Mouse (Mus musculus): Measurements from ENCODE around the gene Ifitm6. TPM values are rescaled to one million over a fixed set of nuclear protein-coding genes. Genes with fewer than 3 reads are reported as not detected.
"Not testable (repeated sequence)": the region's sequence is repeated elsewhere in the genome, so short reads cannot be mapped to it uniquely, and the experiment has no call there.

Ifitm6 gene
- total and polyA plus RNA-seq, 3 experiments = not detected

DNA sequence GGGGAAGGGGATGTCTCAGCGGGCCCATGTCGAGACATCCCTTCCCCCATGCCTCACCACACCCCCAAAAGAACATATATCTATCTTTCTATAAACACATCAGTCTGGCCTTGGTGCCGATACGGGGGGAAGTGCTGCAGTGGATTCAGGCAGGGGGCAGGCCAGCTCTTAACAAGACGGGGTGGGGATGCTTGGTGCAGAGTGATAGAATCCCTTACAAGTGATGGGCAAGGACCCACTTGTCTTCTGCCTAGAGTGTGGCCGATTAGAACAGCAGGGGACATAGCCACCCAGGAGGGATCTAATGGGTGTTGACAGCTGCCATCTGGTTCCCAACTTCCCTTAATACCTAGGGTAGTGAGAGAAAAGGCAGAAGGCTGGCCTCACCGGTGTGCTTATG lies 46.8 kb downstream of the Ifitm6 start:
- Histone ChIP-seq H3K27ac (ENCODE audit: insufficient read depth, low read depth) (no peak overlapping the region), H3K36me3 (replicated peaks in 1 of 2; ENCODE audit: control insufficient read depth in 1 of 2, insufficient read depth in 1 of 2, low read length in 1 of 2) (no peaks in the 10 kb centered on the region), H3K9ac (ENCODE audit: insufficient read depth, low read depth) (no peak overlapping the region), H3K27me3 (replicated peaks) (no peaks in the 10 kb centered on the region), H3K79me2 (replicated peaks; ENCODE audit: control insufficient read depth, extremely low read depth, insufficient read depth, poor library complexity, severe bottlenecking) (no peaks in the 10 kb centered on the region), H3K4me2 (ENCODE audit: insufficient read depth, low read depth, poor library complexity, severe bottlenecking) (no peak overlapping the region), H3K4me3 (replicated peaks in 1 of 3; ENCODE audit: low read depth in 2 of 3, low read length in 2 of 3, poor library complexity in 1 of 3) (no peak overlapping the region), H3K9me3 (replicated peaks; ENCODE audit: low read length) (no peaks in the 10 kb centered on the region), H3K4me1 (ENCODE audit: control insufficient read depth in 1 of 2, insufficient read depth in 2 of 2) (peaks cover 14 to 63% of the 10 kb centered on the region in 2 experiments)
- dilution Hi-C loops (cut with MboI; ENCODE audit: extremely low pct_ligation_motif_present, extremely low pct_unique_long_range_greater_than_20kb, low sequenced_read_pairs) = no loop called here
- DNase-seq (ENCODE audit: extremely low read depth) = no peak
- in situ Hi-C loops (cut with MboI; ENCODE audit: low pct_ligation_motif_present, low pct_unique_long_range_greater_than_20kb, low sequenced_read_pairs) = no loop called here
- no peak for TF ChIP-seq SMC3 (IDR thresholded peaks at IDR 0.05; ENCODE audit: low read depth, low read length)
- TF ChIP-seq CTCF (conservative IDR thresholded peaks at IDR 0.05 in 1 of 2, IDR thresholded peaks at IDR 0.05 in 1 of 2; ENCODE audit: low read depth in 2 of 2, low read length in 2 of 2) = no peak
- TF ChIP-seq MYC (IDR thresholded peaks at IDR 0.05; ENCODE audit: low read depth, low read length) = no peak
- no peak for TF ChIP-seq KAT2A (IDR thresholded peaks at IDR 0.05; ENCODE audit: insufficient replicate concordance, low read length)
- no peak for TF ChIP-seq ZMIZ1 (IDR thresholded peaks at IDR 0.05; ENCODE audit: low read depth, low read length)
- TF ChIP-seq TCF12 (IDR thresholded peaks at IDR 0.05; ENCODE audit: low read depth, low read length) = no peak
- TF ChIP-seq CHD2 (IDR thresholded peaks at IDR 0.05; ENCODE audit: low read length) = no peak
- no peak for TF ChIP-seq MAZ (IDR thresholded peaks at IDR 0.05; ENCODE audit: low read depth, low read length)
- TF ChIP-seq MEF2A (IDR thresholded peaks at IDR 0.05; ENCODE audit: borderline replicate concordance, low read depth, low read length) = no peak
- no peak for TF ChIP-seq RAD21 (IDR thresholded peaks at IDR 0.05; ENCODE audit: low read depth, low read length)

DNA sequence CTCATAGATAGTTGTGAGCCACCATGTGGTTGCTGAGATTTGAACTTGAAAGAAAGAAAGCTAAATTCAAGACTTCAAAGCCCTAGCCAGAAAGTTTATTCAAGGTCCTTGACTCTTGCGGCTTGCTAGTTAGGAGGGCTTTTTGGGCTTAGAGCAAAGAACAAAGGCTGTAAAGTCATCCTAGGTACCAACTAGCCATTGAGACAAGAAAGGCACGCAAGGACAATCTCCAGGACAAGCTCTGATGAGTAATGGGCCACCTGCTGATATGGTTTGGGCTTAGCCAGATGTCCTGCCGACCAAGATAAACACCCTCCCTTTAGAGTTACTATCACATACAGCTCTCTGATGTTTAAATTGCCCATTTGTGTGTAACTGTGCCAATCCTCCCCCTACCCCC lies 49.0 kb downstream of the Ifitm6 start:
- H3K9ac ChIP-seq (ENCODE audit: insufficient read depth, low read depth); dilution Hi-C loops (cut with MboI; ENCODE audit: extremely low pct_ligation_motif_present, extremely low pct_unique_long_range_greater_than_20kb, low sequenced_read_pairs); H3K79me2 ChIP-seq (replicated peaks; ENCODE audit: control insufficient read depth, extremely low read depth, insufficient read depth, poor library complexity, severe bottlenecking); H3K36me3 ChIP-seq (replicated peaks in 1 of 2; ENCODE audit: control insufficient read depth in 1 of 2, insufficient read depth in 1 of 2, low read length in 1 of 2); H3K9me3 ChIP-seq (replicated peaks; ENCODE audit: low read length); in situ Hi-C loops (cut with MboI; ENCODE audit: low pct_ligation_motif_present, low pct_unique_long_range_greater_than_20kb, low sequenced_read_pairs); H3K27me3 ChIP-seq (replicated peaks); DNase-seq (ENCODE audit: extremely low read depth); H3K4me2 ChIP-seq (ENCODE audit: insufficient read depth, low read depth, poor library complexity, severe bottlenecking); H3K27ac ChIP-seq (ENCODE audit: insufficient read depth, low read depth): not testable (repeated sequence)
- peak overlapping the region in 1 of 3 experiments; percentile 41 for H3K4me3 ChIP-seq (replicated peaks in 1 of 3; ENCODE audit: low read depth in 2 of 3, low read length in 2 of 3, poor library complexity in 1 of 3)
- H3K4me1 ChIP-seq (ENCODE audit: control insufficient read depth in 1 of 2, insufficient read depth in 2 of 2) = peaks cover 14 to 47% of the 10 kb centered on the region in 2 experiments

GRCm38 (mm10) chr7:140967862-140968591 lies 49.7 kb downstream of the Ifitm6 start:
- DNase-seq (ENCODE audit: extremely low read depth) = no peak
- Histone ChIP-seq H3K79me2 (replicated peaks; ENCODE audit: control insufficient read depth, extremely low read depth, insufficient read depth, poor library complexity, severe bottlenecking) (no peaks in the 10 kb centered on the region), H3K9ac (ENCODE audit: insufficient read depth, low read depth) (no peak overlapping the region), H3K9me3 (replicated peaks; ENCODE audit: low read length) (no peaks in the 10 kb centered on the region), H3K4me3 (replicated peaks in 1 of 3; ENCODE audit: low read depth in 2 of 3, low read length in 2 of 3, poor library complexity in 1 of 3) (peak overlapping the region in 2 of 3 experiments; percentile 41 to 42), H3K36me3 (replicated peaks in 1 of 2; ENCODE audit: control insufficient read depth in 1 of 2, insufficient read depth in 1 of 2, low read length in 1 of 2) (no peaks in the 10 kb centered on the region), H3K27ac (ENCODE audit: insufficient read depth, low read depth) (no peak overlapping the region), H3K27me3 (replicated peaks) (no peaks in the 10 kb centered on the region), H3K4me1 (ENCODE audit: control insufficient read depth in 1 of 2, insufficient read depth in 2 of 2) (peaks cover 14 to 40% of the 10 kb centered on the region in 2 experiments), H3K4me2 (ENCODE audit: insufficient read depth, low read depth, poor library complexity, severe bottlenecking) (no peak overlapping the region)
- in situ Hi-C loops (cut with MboI; ENCODE audit: low pct_ligation_motif_present, low pct_unique_long_range_greater_than_20kb, low sequenced_read_pairs) (no loop called here), dilution Hi-C loops (cut with MboI; ENCODE audit: extremely low pct_ligation_motif_present, extremely low pct_unique_long_range_greater_than_20kb, low sequenced_read_pairs) (no loop called here)
- no peak for TF ChIP-seq MAZ (IDR thresholded peaks at IDR 0.05; ENCODE audit: low read depth, low read length)
- no peak for TF ChIP-seq MEF2A (IDR thresholded peaks at IDR 0.05; ENCODE audit: borderline replicate concordance, low read depth, low read length)
- no peak for TF ChIP-seq MYC (IDR thresholded peaks at IDR 0.05; ENCODE audit: low read depth, low read length)
- TF ChIP-seq MXI1 (IDR thresholded peaks at IDR 0.05; ENCODE audit: low read depth, low read length) = no peak
- no peak for TF ChIP-seq NELFE (IDR thresholded peaks at IDR 0.05; ENCODE audit: low read depth, low read length)
- TF ChIP-seq CTCF (conservative IDR thresholded peaks at IDR 0.05 in 1 of 2, IDR thresholded peaks at IDR 0.05 in 1 of 2; ENCODE audit: low read depth in 2 of 2, low read length in 2 of 2) = no peak
- TF ChIP-seq ZKSCAN1 (IDR thresholded peaks at IDR 0.05; ENCODE audit: borderline replicate concordance, low read depth, low read length) = no peak
- no peak for TF ChIP-seq KAT2A (IDR thresholded peaks at IDR 0.05; ENCODE audit: insufficient replicate concordance, low read length)
- TF ChIP-seq MAFK (IDR thresholded peaks at IDR 0.05; ENCODE audit: insufficient replicate concordance, low read length) = no peak
- TF ChIP-seq EP300 (IDR thresholded peaks at IDR 0.05; ENCODE audit: low read length) = no peak
- TF ChIP-seq IRF4 (IDR thresholded peaks at IDR 0.05; ENCODE audit: low read depth, low read length) = no peak
- no peak for TF ChIP-seq MAX (IDR thresholded peaks at IDR 0.05; ENCODE audit: low read length)
